Mouse (Mus musculus) ES-E14 (cell line): ENCODE measurements around the gene Qars. TPM values are rescaled to one million over a fixed set of nuclear protein-coding genes. Genes with fewer than 3 reads are reported as not detected.

ENCODE experiments used
- DNase-seq: peaks from one replicate; pipeline ENCODE4 v3.0.0-alpha.2; 2013; ENCODE audit warnings: low read depth, low spot score
- H3K27ac ChIP-seq: 2 replicates; pipeline ENCODE4 v1.5.1; 2012; ENCODE audit warnings: low read depth, mild to moderate bottlenecking, low read length, moderate library complexity, mixed read lengths; ENCODE audit not compliant: poor library complexity, insufficient read depth, severe bottlenecking
- H3K36me3 ChIP-seq: 2 replicates; pipeline ENCODE4 v1.6.1; 2012; ENCODE audit warnings: mild to moderate bottlenecking, low read length, moderate library complexity, mixed read lengths; ENCODE audit not compliant: control insufficient read depth, poor library complexity, insufficient read depth, severe bottlenecking
- H3K4me1 ChIP-seq, 2 experiments: fragments of 150-350 bp in 1 of 2; sonication (generic) in 1 of 2; 2 replicates each; pipeline ENCODE4 v1.6.1; 2012; ENCODE audit warnings: low read length in 2 of 2, mild to moderate bottlenecking in 1 of 2, mixed read lengths in 1 of 2; ENCODE audit not compliant: control insufficient read depth in 2 of 2, insufficient read depth in 2 of 2, poor library complexity in 1 of 2
- H3K4me3 ChIP-seq, 2 experiments: fragments of 150-350 bp in 1 of 2; sonication (generic) in 1 of 2; 2 replicates each; pipeline ENCODE4 v1.5.1; 2012; ENCODE audit warnings: low read length in 2 of 2, low read depth in 1 of 2, mild to moderate bottlenecking in 1 of 2, mixed read lengths in 1 of 2; ENCODE audit not compliant: insufficient read depth in 1 of 2, poor library complexity in 1 of 2, severe bottlenecking in 1 of 2
- H3K9ac ChIP-seq: 2 replicates; pipeline ENCODE4 v1.6.1; 2012; ENCODE audit warnings: low read depth, mild to moderate bottlenecking, low read length, mixed read lengths; ENCODE audit not compliant: poor library complexity, insufficient read depth, severe bottlenecking
- H3K9me3 ChIP-seq: fragments of 150-350 bp; sonication (generic); 2 replicates; pipeline ENCODE4 v1.6.1; 2012; ENCODE audit warnings: low read depth, mild to moderate bottlenecking, low read length; ENCODE audit not compliant: control insufficient read depth, insufficient read depth
- CHD2 ChIP-seq: IDR thresholded peaks from 2 replicates; pipeline ENCODE4 v1.6.1; 2014; ENCODE audit warnings: mild to moderate bottlenecking, low read depth, low read length, inconsistent platforms
- HCFC1 ChIP-seq: IDR thresholded peaks from 2 replicates; pipeline ENCODE4 v1.6.1; 2012; ENCODE audit warnings: low read length, inconsistent platforms, borderline replicate concordance; ENCODE audit not compliant: insufficient read depth
- MAFK ChIP-seq: IDR thresholded peaks from 2 replicates; pipeline ENCODE4 v1.6.1; 2014; ENCODE audit warnings: mild to moderate bottlenecking, low read depth, low read length, inconsistent platforms; ENCODE audit not compliant: insufficient read depth
- ZC3H11A ChIP-seq: IDR thresholded peaks from 2 replicates; pipeline ENCODE4 v1.6.1; 2012; ENCODE audit warnings: low read depth, mild to moderate bottlenecking, inconsistent platforms, low read length, borderline replicate concordance
- ZNF384 ChIP-seq: IDR thresholded peaks from 2 replicates; pipeline ENCODE4 v1.6.1; 2012; ENCODE audit warnings: low read depth, low read length, inconsistent platforms
- in situ Hi-C, 2 experiments: fragments of 600-800 bp; cut with MboI; formaldehyde crosslinking; loops; one replicate each; pipeline ENCODE4 v1.15.1; 2025; ENCODE audit warnings: low sequenced_read_pairs in 2 of 2, inconsistent platforms in 1 of 2; ENCODE audit not compliant: unreplicated experiment in 2 of 2
- total RNA-seq: library from RNA; depleted of rRNA; stranded (reverse); fragments of 300-350 nt; gene quantifications from 2 replicates; pipeline ENCODE4 v1.2.3, GENCODE M21; 2012; rRNA removed

Gene Qars
- total RNA-seq, 1 experiment = 393 TPM

GRCm38 (mm10) chr9:108559169-108559568, 51.7 kb downstream of the Qars start:
- no peaks in the 10 kb centered on the region for H3K9me3 ChIP-seq
- no peak overlapping the region for H3K27ac ChIP-seq
- no peak for DNase-seq
- no peak overlapping the region for H3K9ac ChIP-seq
- H3K4me3 ChIP-seq = no peak overlapping the region
- peaks cover 3 to 5% of the 10 kb centered on the region in 2 experiments; a peak in 3 of 4 replicates for H3K4me1 ChIP-seq
- TF ChIP-seq ZC3H11A (no peak), MAFK (no peak), ZNF384 (no peak), CHD2 (no peak), HCFC1 (no peak)
- in situ Hi-C loops = no loop called here
- H3K36me3 ChIP-seq = peaks cover 47% of the 10 kb centered on the region

DNA sequence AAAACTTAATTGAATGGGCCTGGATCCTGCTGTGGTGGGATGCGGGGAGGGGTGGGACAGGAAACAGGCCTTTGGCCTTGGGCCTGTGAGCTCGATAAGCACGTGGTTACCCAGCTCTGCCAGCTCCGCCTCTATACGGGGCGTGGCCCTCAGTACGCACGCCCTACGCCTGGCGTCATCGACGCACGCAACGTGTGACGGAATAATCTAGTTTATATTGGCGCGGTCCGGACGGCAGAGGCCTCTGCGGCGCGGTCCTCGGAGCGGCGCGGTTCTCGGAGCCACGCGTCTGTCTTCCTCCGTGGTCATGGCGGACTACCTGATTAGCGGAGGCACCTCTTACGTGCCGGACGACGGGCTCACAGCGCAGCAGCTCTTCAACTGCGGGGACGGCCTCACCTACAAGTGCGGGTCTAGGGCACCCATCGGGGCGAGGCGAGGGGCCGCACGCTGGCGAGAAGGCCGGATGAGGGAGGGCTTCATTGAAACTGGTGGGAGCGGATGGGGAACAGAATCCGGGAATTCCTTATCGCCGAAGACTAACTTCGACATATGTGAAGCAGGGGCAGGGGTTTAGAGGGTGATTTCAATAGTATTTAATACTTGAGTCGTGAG, 52.8 kb downstream of the Qars start, which contains the start of gene Impdh2:
Gene Impdh2 (plus strand): TSS at position 60 of the 615 bp plus-strand sequence.
- peak within 1 kb of the TSS; percentile 82 to 85 for H3K4me3 ChIP-seq
- peaks cover 3 to 5% of the 10 kb centered on the region in 2 experiments; a peak in 3 of 4 replicates for H3K4me1 ChIP-seq
- no peak for TF ChIP-seq MAFK
- TF ChIP-seq CHD2 = no peak
- no peak for TF ChIP-seq ZNF384
- no peak for TF ChIP-seq ZC3H11A
- TF ChIP-seq HCFC1 = no peak
- H3K9me3 ChIP-seq = no peaks in the 10 kb centered on the region
- H3K36me3 ChIP-seq = peaks cover 55% of the 10 kb centered on the region
- in situ Hi-C loops = no loop called here
- peak; percentile 98 for DNase-seq
- H3K27ac ChIP-seq = peak within 1 kb of the TSS; percentile 70
- peak within 1 kb of the TSS; percentile 93 for H3K9ac ChIP-seq

DNA sequence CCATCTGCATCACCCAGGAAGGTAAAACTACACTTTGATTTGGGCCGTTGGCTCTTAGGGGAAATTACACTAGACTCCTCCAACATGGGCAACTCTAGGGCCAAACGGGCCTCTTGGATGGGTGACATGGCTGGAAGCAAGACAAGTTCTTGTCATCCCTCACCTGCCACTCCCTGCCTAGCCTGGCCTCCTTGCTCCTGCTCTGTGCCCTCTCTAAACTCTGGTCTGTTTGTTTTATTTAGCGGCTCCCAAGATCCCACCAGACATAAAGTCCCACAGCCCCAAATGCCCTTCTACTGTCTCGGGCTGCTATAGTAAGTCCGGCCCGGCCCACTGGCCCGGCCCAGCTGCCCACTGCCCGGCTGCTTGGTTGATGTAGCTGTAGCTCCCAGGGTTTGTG, 56.2 kb downstream of the Qars start:
- Histone ChIP-seq H3K9ac (no peak overlapping the region), H3K9me3 (no peaks in the 10 kb centered on the region), H3K4me3 (no peak overlapping the region), H3K36me3 (peaks cover 46% of the 10 kb centered on the region), H3K4me1 (peaks cover 3 to 8% of the 10 kb centered on the region in 2 experiments; a peak in 3 of 4 replicates), H3K27ac (no peak overlapping the region)
- in situ Hi-C loops = no loop called here
- DNase-seq = no peak
- TF ChIP-seq ZC3H11A (no peak), MAFK (no peak), HCFC1 (no peak), ZNF384 (no peak), CHD2 (no peak)

DNA sequence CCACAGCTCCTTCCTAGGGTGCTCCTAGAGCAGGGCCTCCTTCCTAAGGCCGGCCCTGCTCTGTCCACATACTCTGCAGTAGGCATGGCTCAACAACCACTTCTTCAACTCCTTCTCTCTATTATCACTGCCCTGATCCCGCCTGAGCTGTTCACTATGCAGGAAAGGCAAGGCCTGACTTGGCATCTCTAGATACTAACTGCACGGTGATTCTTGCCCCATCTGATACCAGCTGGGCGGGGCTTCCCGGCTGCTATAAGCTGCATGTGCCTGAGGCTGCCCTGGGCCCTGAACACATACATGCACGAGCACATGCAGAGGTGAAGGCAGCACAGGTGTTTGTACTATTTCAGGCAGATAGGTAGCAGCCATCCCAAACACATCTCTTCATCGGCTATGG, 56.6 kb downstream of the Qars start:
- in situ Hi-C loops = no loop called here
- no peak overlapping the region for H3K27ac ChIP-seq
- peaks cover 46% of the 10 kb centered on the region for H3K36me3 ChIP-seq
- no peaks in the 10 kb centered on the region for H3K9me3 ChIP-seq
- TF ChIP-seq HCFC1 = no peak
- no peak overlapping the region for H3K4me3 ChIP-seq
- no peak for DNase-seq
- no peak overlapping the region for H3K9ac ChIP-seq
- peaks cover 7 to 8% of the 10 kb centered on the region in 2 experiments; a peak in 3 of 4 replicates for H3K4me1 ChIP-seq

Other genes with a start within 250 kb of the Qars start
- gene Dag1, start 243.7 kb upstream of the Qars start, total RNA-seq = 134 and 168 TPM in 2 replicates
- gene Nicn1, start 217.3 kb upstream of the Qars start, total RNA-seq = 9.2 and 9.9 TPM in 2 replicates
- 63.9 and 77.9 TPM in 2 replicates for gene Amt, start 210.9 kb upstream of the Qars start, total RNA-seq
- gene Rhoa, start 201.6 kb upstream of the Qars start, total RNA-seq = 82.9 and 125 TPM in 2 replicates
- 10.0 and 11.0 TPM in 2 replicates for gene Tcta, start 201.5 kb upstream of the Qars start, total RNA-seq
- gene Gpx1, start 168.8 kb upstream of the Qars start, total RNA-seq = 797 and 939 TPM in 2 replicates
- 64.2 and 69.1 TPM in 2 replicates for gene Usp4, start 159.9 kb upstream of the Qars start, total RNA-seq
- 1.3 and 1.5 TPM in 2 replicates for gene 1700102P08Rik, start 114.9 kb upstream of the Qars start, total RNA-seq
- gene Ccdc36, start 79.2 kb upstream of the Qars start, total RNA-seq = 1.4 and 1.7 TPM in 2 replicates
- gene BC048562, start 71.2 kb upstream of the Qars start, total RNA-seq = not detected in 2 replicates
- gene Ccdc71, start 47.2 kb upstream of the Qars start, total RNA-seq = 16.7 and 18.6 TPM in 2 replicates
- 6.6 and 6.7 TPM in 2 replicates for gene Klhdc8b, start 46.1 kb upstream of the Qars start, total RNA-seq
- 50.6 and 54.5 TPM in 2 replicates for gene Lamb2, start 28.0 kb upstream of the Qars start, total RNA-seq
- gene Usp19, start 17.1 kb upstream of the Qars start, total RNA-seq = 92.1 and 126 TPM in 2 replicates
- 145 and 152 TPM in 2 replicates for gene Qrich1, start 9.1 kb downstream of the Qars start, total RNA-seq
- 344 and 404 TPM in 2 replicates for gene Impdh2, start 52.6 kb downstream of the Qars start, total RNA-seq
- 36.6 and 57.3 TPM in 2 replicates for gene Ndufaf3, start 59.7 kb downstream of the Qars start, total RNA-seq
- gene Dalrd3, start 62.2 kb downstream of the Qars start, total RNA-seq = 112 and 209 TPM in 2 replicates
- 56.9 and 78.8 TPM in 2 replicates for gene Wdr6, start 71.0 kb downstream of the Qars start, total RNA-seq
- 13.7 and 18.1 TPM in 2 replicates for gene P4htm, start 90.0 kb downstream of the Qars start, total RNA-seq
- 98.7 and 128 TPM in 2 replicates for gene Arih2, start 141.7 kb downstream of the Qars start, total RNA-seq
- gene Slc25a20, start 154.4 kb downstream of the Qars start, total RNA-seq = 42.0 and 59.4 TPM in 2 replicates
- 12.0 and 18.2 TPM in 2 replicates for gene Prkar2a, start 181.6 kb downstream of the Qars start, total RNA-seq